Mouse (Mus musculus) stomach, postnatal 0 days (tissue): ENCODE measurements around the gene Ltk. TPM values are rescaled to one million over a fixed set of nuclear protein-coding genes. Genes with fewer than 3 reads are reported as not detected.
A peak's percentile ranks its signal among the peaks of the same experiment; 100 is the strongest.

ENCODE experiments used
- ATAC-seq: fragments of 200-750 bp; cut with Nextera tagmentation; 2 replicates; pipeline ENCODE4 v1.8.0; 2017; ENCODE audit not compliant: low FRiP score, low TSS enrichment
- DNase-seq: peaks from one replicate; pipeline ENCODE4 v3.0.0-alpha.2; 2016; ENCODE audit warnings: low spot score
- H3K27ac ChIP-seq: fragments of 300-500 bp; sonication (generic); replicated peaks from 2 replicates; pipeline ENCODE4 v1.5.1; 2014; ENCODE audit warnings: mild to moderate bottlenecking, control low read depth
- H3K27me3 ChIP-seq: fragments of 300-500 bp; sonication (generic); 2 replicates; pipeline ENCODE4 v1.6.1; 2014; ENCODE audit warnings: low read length; ENCODE audit not compliant: control insufficient read depth, insufficient read depth
- H3K36me3 ChIP-seq: fragments of 300-500 bp; sonication (generic); 2 replicates; pipeline ENCODE4 v1.6.1; 2014; ENCODE audit warnings: low read length, mixed read lengths; ENCODE audit not compliant: control insufficient read depth, insufficient read depth
- H3K4me1 ChIP-seq: fragments of 300-500 bp; sonication (generic); replicated peaks from 2 replicates; pipeline ENCODE4 v1.6.1; 2014; ENCODE audit warnings: antibody characterized with exemption; ENCODE audit not compliant: control insufficient read depth, insufficient read depth
- H3K4me2 ChIP-seq: fragments of 300-500 bp; sonication (generic); replicated peaks from 2 replicates; pipeline ENCODE4 v1.6.1; 2014; ENCODE audit warnings: low read depth, mild to moderate bottlenecking, control low read depth, moderate library complexity
- H3K4me3 ChIP-seq: fragments of 300-500 bp; sonication (generic); 2 replicates; pipeline ENCODE4 v1.5.1; 2014; ENCODE audit warnings: low read depth, low read length, control low read depth
- H3K9ac ChIP-seq: fragments of 300-500 bp; sonication (generic); 2 replicates; pipeline ENCODE4 v1.6.1; 2014; ENCODE audit warnings: mild to moderate bottlenecking, low read length, control low read depth, mixed read lengths
- H3K9me3 ChIP-seq: fragments of 300-500 bp; sonication (generic); 2 replicates; pipeline ENCODE4 v1.6.1; 2016; ENCODE audit warnings: low read length; ENCODE audit not compliant: control insufficient read depth
- CTCF ChIP-seq: IDR thresholded peaks from 2 replicates; pipeline ENCODE4 v1.5.1; 2016; ENCODE audit warnings: antibody characterized with exemption, low read depth, mild to moderate bottlenecking, moderate library complexity
- EP300 ChIP-seq: optimal IDR thresholded peaks from 2 replicates; pipeline ENCODE3; 2016; ENCODE audit warnings: antibody characterized with exemption
- WGBS: fragments of 180-500 bp; shearing (Covaris S2); extraction: QIAGEN DNeasy Blood & Tissue Kit; methylation state at CpG from one replicate; pipeline ENCODE4 v1.1.7; 2014; 5-methylcytosine and 5-hydroxymethylcytosine counted together
- polyA plus RNA-seq: library from polyadenylated mRNA; unstranded; fragments of >200 nt; fragmentation: Nextera tagmentation; extraction: Ambion mirVana; gene quantifications from 2 replicates; pipeline ENCODE4 v1.2.1, GENCODE M21; 2015

Ltk gene
- polyA plus RNA-seq, 1 experiment from 2014 or later = 2.2 TPM

DNA sequence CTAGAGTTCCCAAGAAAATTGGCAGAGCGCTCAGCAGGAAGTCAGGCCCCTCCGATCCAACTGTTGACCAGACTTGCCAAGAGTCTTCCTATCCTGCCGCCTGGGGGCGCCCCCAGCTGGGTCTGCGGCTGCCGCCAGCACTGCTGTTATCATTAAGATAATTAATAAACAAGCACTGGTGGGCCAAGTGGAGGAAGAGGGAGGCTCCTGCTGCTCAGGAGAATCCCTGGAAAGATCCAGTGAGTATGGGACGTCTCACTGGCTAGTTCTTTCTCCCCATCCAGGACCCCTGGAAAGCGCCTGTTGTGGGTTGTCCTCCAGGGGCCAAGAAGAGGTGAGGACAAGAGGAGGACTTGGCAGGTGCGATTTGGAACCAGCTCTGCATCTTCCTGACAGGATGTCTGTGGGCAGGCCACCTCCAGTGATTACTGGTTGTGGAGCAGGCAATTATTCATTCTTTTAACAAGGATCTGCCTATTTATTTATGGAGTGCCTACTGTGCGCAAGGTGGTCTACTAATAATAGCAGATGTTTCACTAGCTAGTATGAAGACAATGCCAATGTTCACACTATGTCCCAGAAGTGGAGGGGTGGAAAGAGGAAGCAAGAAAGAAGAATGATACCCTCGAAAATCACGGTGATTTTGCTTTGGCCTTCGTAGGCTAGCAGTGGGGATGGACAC lies 38.2 kb upstream of the Ltk start:
- Histone ChIP-seq H3K9ac (no peak overlapping the region), H3K27ac (no peak overlapping the region), H3K36me3 (no peaks in the 10 kb centered on the region; the same call in 1 of the 2 replicates), H3K9me3 (no peaks in the 10 kb centered on the region), H3K4me3 (no peak overlapping the region), H3K27me3 (no peaks in the 10 kb centered on the region), H3K4me1 (peaks cover 5% of the 10 kb centered on the region), H3K4me2 (peak overlapping the region; percentile 99; the same call in 1 of the 2 replicates)
- no peak for TF ChIP-seq EP300
- peak; percentile 82 for TF ChIP-seq CTCF
- ATAC-seq = peak; percentile 9; the same call in 1 of the 2 replicates
- DNase-seq = peak; percentile 83
- WGBS = 15% methylated on average over 13 of the region's 13 CpGs

DNA sequence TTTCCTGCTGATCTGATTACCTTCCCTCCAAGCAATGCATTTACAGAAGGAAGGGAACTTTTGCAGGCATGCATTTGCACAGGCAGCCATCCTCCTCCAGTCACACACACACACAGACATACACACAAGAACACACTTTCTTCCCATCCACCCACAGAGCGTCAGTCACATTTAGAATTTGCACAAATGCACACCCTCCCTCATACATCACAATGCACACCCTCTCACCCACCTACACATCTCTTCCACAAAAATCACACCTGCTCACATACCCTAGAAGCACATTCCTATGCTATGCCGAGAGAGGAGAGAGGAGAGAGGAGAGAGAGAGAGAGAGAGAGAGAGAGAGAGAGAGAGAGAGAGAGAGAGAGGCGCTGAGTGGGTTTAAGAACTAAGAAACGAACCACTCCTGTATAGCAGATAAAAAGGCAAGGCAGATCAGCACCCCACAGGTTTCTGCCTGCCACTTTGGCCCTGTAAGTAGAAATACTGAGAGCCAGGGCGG lies 37.1 kb upstream of the Ltk start, which contains the start of gene Tyro3:
Gene Tyro3 (plus strand): TSS at position 455 of the 505 bp plus-strand sequence.
- 0 out of 2 replicates have a peak within 1 kb of the TSS, but pooled peaks have one; percentile 14 for H3K4me2 ChIP-seq
- H3K27ac ChIP-seq = no peak within 1 kb of the TSS

DNA sequence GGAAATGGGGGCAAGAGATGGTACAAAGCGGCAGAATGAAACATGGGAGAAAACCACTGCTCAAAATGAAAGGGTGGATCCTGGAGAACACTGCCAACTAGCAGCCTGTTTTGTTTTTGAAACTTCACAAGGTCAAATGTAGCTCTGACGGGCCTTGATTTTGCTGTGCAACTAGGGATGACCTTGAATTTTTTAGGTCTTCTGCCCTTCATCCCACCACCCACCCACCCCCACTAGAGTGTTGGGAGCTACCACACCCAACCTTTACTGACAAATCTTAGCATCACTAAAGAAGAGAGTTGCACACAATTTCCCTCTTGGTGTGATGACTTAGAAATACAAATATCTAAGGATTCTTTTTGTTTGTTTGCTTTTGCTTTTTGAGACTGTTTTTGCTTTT lies 29.8 kb upstream of the Ltk start:
- WGBS = 80% methylated on average over 2 of the region's 2 CpGs

More for the DNA sequence above, 37.1 kb upstream of the Ltk start, which contains the start of gene Tyro3:
- Histone ChIP-seq H3K27me3 (no peaks in the 10 kb centered on the region), H3K9me3 (no peaks in the 10 kb centered on the region), H3K4me3 (no peak within 1 kb of the TSS), H3K4me1 (no peaks in the 10 kb centered on the region; the same call in 1 of the 2 replicates), H3K36me3 (no peaks in the 10 kb centered on the region), H3K9ac (no peak within 1 kb of the TSS)
- ATAC-seq (no peak), DNase-seq (no peak)
- TF ChIP-seq CTCF (no peak), EP300 (no peak)
- 73% methylated on average over 5 of the region's 5 CpGs for WGBS

DNA sequence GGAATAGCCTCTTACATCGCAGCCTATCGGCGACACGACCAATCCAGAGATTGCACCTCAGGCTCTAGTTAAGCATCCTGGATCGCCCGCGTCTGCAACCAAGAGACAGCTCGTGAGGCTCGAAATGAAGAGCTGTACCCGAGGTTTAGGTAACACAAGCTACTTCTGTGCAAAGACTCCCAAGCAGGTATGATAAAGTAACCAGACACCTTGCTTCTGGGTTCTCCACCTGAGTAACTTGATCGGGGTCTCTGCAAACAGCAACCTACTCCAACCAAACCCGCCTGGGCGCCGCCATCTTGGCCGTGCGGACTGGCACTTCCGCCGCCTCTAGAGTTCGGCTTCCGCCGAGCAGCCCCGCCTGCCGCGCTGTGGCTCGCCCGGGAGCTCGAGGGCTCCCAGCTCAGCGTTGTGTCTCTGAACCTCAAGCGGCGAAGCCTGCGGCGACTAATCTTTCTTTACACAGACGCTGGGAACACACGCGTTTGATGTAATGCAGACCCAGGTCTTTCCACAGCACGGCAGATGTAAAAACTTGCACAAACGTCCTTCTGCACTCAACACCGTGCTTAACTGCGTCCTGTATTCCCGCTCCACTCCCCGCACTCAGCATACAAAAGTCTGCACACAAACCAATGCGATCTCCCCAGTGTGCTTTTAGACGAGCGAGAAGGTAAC lies 27.1 kb upstream of the Ltk start, which contains the start of gene Rpap1:
Gene Rpap1 (minus strand): TSS at position 332 of the 678 bp plus-strand sequence.
- ATAC-seq (peak; percentile 94), DNase-seq (peak; percentile 90)
- peak within 1 kb of the TSS; percentile 71 for H3K4me2 ChIP-seq
- no peaks in the 10 kb centered on the region for H3K36me3 ChIP-seq
- H3K27me3 ChIP-seq = no peaks in the 10 kb centered on the region
- TF ChIP-seq EP300 (peak; percentile 63), CTCF (peak; percentile 30; the same call in 1 of the 2 replicates)
- H3K27ac ChIP-seq = peak within 1 kb of the TSS; percentile 76
- H3K4me1 ChIP-seq = no peaks in the 10 kb centered on the region; the same call in 1 of the 2 replicates
- H3K4me3 ChIP-seq = peak within 1 kb of the TSS; percentile 67
- H3K9me3 ChIP-seq = no peaks in the 10 kb centered on the region
- peak within 1 kb of the TSS; percentile 64 for H3K9ac ChIP-seq
- under 1% methylated on average over 44 of the region's 44 CpGs for WGBS

More for the DNA sequence above, 29.8 kb upstream of the Ltk start:
- Histone ChIP-seq H3K27me3 (no peaks in the 10 kb centered on the region), H3K9me3 (no peaks in the 10 kb centered on the region), H3K4me1 (no peaks in the 10 kb centered on the region; the same call in 1 of the 2 replicates), H3K9ac (no peak overlapping the region), H3K36me3 (no peaks in the 10 kb centered on the region), H3K27ac (no peak overlapping the region), H3K4me2 (no peak overlapping the region), H3K4me3 (no peak overlapping the region)
- TF ChIP-seq EP300 = no peak
- TF ChIP-seq CTCF = no peak
- DNase-seq (no peak), ATAC-seq (no peak)

DNA sequence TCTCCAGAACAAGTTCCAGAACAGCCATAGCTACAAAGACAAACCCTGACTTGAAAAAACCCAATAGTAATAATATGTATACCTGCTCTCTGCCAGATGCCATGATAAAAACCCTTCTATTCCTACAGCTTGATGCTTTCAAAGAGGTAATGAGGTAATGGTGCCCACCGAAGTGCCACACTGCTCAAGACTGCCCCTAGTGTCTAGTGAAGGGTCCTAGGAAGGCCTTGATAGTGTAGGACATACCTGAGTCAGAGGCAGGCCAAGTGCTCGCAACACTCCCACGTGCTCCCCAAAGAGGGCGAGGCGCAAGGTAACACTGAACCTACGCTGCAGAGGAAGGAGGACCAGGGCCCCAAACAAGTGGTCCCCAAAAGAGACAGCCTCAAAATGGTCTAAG lies 7.0 kb upstream of the Ltk start:
- no peak for ATAC-seq

More for the DNA sequence above, 7.0 kb upstream of the Ltk start:
- no peaks in the 10 kb centered on the region for H3K27me3 ChIP-seq
- 92% methylated on average over 6 of the region's 6 CpGs for WGBS
- H3K27ac ChIP-seq = no peak overlapping the region
- H3K9me3 ChIP-seq = no peaks in the 10 kb centered on the region
- TF ChIP-seq CTCF (peak; percentile 49), EP300 (no peak)
- H3K36me3 ChIP-seq = peaks cover 25% of the 10 kb centered on the region
- no peak overlapping the region for H3K9ac ChIP-seq
- H3K4me3 ChIP-seq = no peak overlapping the region
- H3K4me2 ChIP-seq = no peak overlapping the region
- no peak for DNase-seq
- no peaks in the 10 kb centered on the region for H3K4me1 ChIP-seq
